Mouse (Mus musculus): ENCODE measurements around the gene Pou3f4.

DNA sequence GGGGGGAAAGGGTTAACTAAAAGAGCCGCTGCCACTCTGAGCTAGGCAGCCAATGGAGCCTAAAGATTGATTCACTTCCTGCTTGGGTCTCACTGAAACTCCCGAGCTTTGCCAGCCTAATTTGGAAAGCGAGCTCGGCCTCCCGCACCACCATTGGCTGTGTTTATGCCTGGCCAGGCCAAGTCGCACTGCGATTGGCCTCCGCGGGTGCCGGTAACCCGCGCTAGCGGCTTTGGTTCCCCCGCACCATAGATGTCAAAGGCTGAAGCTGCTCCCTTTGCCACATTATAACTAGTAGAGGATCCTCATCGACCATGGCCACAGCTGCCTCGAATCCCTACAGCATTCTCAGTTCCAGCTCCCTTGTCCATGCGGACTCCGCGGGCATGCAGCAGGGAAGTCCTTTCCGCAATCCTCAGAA is at the start of gene Pou3f4:
- no peak for TF ChIP-seq GATA1 (IDR thresholded peaks at IDR 0.05; ENCODE audit: low read length)
- no peak for TF ChIP-seq TAL1 (IDR thresholded peaks at IDR 0.05; ENCODE audit: low read length)
